Mouse (Mus musculus): ENCODE measurements around the gene Gm28047. TPM values are rescaled to one million over a fixed set of nuclear protein-coding genes. Genes with fewer than 3 reads are reported as not detected.
"Not testable (repeated sequence)": the region's sequence is repeated elsewhere in the genome, so short reads cannot be mapped to it uniquely, and the experiment has no call there.

Gene Gm28047
- polyA plus RNA-seq (2015; fragmentation: Nextera tagmentation; extraction: Ambion mirVana) = not detected in 2 replicates

DNA sequence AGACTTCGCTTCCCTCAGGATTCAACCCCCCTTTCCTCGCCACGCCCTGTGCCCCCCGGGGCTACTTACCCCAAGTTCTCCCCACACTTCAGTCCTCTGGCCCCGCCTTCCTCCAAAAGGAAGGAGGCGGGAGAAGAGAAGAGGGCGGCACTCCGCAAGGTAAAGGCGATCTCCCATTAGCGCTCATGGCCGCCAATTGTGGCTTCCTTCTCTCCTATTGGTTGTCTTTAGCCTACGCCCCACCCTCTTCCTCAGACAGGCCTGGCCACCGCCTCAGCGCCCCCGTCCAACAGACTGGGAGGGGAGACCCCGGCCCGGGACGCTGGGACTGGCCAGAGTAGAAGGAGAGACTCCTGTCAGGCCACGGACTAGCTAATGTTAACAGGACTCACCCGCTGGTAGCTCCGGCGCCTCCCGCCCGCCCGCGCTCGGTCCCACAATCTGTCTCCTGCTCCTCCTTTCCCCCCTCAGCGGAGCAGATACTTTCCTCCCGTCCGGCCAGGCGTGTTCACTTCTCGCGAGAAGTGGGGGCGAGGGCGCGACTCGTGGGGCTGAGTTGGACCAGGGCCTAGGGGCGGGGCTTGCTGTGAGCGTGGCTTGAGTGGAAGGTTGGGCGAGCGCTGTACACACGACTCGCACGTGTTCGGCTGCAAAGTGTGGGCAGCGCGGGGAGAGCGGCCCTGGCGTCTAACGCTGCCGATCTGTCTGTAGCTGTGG, at the start of gene Gm28047, which contains the start of gene Atf7:
Gene Gm28047, minus strand, starts transcription at position 98 of the 717 bp plus-strand sequence.
Gene Atf7, minus strand, starts transcription at position 495 of the 717 bp plus-strand sequence.
- under 1% methylated on average over 51 of the region's 51 CpGs for WGBS
- no peaks in the 10 kb centered on the region for H3K9me3 ChIP-seq (replicated peaks)

DNA sequence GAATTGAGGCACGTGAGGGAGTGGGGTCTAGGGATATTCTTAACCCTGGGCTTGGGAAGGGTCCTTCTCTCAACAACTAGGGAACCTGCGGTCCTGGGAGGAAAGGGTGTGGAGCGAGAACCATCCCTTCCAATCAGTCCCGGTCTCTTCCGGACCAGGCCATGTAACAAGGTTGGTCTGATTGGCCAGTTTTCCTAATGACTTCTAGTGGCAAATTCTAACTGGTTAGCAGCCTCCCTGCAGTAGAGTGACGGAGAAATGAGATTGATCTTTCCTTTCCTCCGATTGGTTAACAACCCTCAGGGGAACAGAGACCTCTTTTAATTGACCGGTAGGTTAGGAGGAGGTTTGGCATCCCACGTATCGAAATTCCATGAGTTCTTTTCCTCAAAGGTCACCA, 48.7 kb upstream of the Gm28047 start:
- no peaks in the 10 kb centered on the region for H3K27me3 ChIP-seq
- no peaks in the 10 kb centered on the region for H3K9me3 ChIP-seq (replicated peaks)
- peak overlapping the region; percentile 83 for H3K4me2 ChIP-seq
- H3K4me3 ChIP-seq (replicated peaks) = peak overlapping the region; percentile 64
- H3K36me3 ChIP-seq = peaks cover 5% of the 10 kb centered on the region; the same call in 1 of the 2 replicates
- WGBS = 2% methylated on average over 10 of the region's 10 CpGs
- H3K27ac ChIP-seq = peak overlapping the region; percentile 99
- H3K4me1 ChIP-seq = peaks cover 39% of the 10 kb centered on the region
- H3K9ac ChIP-seq = no peak overlapping the region
- peak; percentile 64 for ATAC-seq (replicated peaks; ENCODE audit: low FRiP score)

More for the DNA sequence above, at the start of gene Gm28047, which contains the start of gene Atf7:
- peak within 1 kb of the TSS; percentile 100 for H3K27ac ChIP-seq
- peak; percentile 99 for ATAC-seq (replicated peaks; ENCODE audit: low FRiP score)
- no peaks in the 10 kb centered on the region for H3K27me3 ChIP-seq
- H3K4me1 ChIP-seq = peaks cover 27% of the 10 kb centered on the region
- H3K4me3 ChIP-seq (replicated peaks) = peak within 1 kb of the TSS; percentile 68
- peak within 1 kb of the TSS; percentile 85 for H3K4me2 ChIP-seq
- H3K9ac ChIP-seq = peak within 1 kb of the TSS; percentile 69
- peaks cover 4% of the 10 kb centered on the region; the same call in 1 of the 2 replicates for H3K36me3 ChIP-seq

DNA sequence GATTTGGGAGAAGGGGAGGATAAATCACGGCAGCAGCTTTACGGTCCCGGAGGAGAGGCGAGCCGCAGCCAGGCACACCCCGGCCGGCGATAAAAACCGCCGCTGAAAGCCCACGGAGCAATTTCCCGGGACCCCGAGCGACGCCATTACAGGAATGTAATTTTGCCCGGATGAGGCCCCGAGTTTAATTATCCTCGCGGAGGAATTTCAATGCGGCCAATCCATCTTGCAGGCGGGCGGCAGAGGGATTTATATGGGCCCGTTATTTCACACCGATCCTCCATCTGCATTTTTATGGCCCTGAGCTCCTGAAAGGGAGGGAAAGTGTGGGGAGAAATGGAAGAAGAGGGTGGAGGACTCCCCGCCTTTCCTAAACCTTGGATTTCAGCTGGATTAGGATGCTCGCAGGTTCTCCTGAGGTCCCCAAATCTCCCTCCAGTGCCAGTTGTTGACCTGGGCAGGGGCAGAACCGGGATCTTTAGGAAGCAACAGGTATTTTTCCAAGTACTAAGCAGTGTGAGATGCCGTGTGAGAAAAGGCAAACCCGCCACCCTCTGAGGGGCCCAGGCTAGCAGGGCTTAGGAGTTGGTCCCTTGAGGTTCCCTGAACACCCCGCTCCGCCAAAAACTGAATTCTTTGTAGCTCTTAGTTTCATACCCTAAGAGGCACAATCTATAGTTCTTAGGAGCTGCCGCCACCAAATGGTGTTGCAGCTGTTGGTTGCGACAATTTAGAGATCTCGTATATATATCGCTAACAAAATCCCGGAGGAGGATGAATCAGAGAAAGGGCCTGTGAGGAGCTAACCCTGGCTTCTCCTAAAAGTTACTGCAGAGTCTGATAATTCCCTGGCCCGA, 47.6 kb upstream of the Gm28047 start, which contains the start of gene Atp5g2:
Gene Atp5g2, minus strand, starts transcription at position 138 of the 857 bp plus-strand sequence.
- Histone ChIP-seq H3K4me2 (peak within 1 kb of the TSS; percentile 83), H3K27me3 (no peaks in the 10 kb centered on the region), H3K36me3 (peaks cover 13% of the 10 kb centered on the region), H3K4me1 (peaks cover 39% of the 10 kb centered on the region), H3K4me3 (replicated peaks) (peak within 1 kb of the TSS; percentile 64), H3K9ac (peak within 1 kb of the TSS; percentile 63), H3K27ac (peak within 1 kb of the TSS; percentile 99), H3K9me3 (replicated peaks) (no peaks in the 10 kb centered on the region)
- 2% methylated on average over 37 of the region's 37 CpGs for WGBS
- no peak for ATAC-seq (replicated peaks; ENCODE audit: low FRiP score)

DNA sequence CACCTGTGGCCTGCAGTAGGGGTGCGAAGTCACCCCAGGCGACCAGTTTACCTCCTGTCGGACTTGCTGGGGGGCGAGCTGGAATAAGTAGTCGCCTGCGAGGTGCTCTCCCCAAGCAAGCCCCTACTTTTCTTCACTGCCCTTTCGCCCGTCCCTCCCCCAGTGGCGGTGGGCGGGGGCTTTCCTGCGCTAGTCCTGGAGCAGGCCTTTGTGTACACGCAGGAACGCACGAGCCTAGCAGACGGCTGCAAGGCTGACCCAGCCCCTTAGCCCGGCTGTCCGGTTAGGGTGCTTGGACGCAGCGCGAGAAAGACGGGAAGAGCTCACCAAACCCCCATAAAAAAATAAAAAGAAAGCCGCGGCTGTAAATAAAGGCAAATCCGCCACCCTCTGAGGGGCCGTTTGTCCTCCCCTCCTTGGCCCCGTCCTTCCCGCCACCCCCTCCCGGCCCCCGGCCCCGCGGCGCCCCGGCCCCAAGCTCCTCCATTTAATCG, 46.9 kb upstream of the Gm28047 start:
- Histone ChIP-seq H3K27ac (peak overlapping the region; percentile 99), H3K4me1 (peaks cover 39% of the 10 kb centered on the region), H3K4me3 (replicated peaks) (peak overlapping the region; percentile 64), H3K36me3 (peaks cover 19% of the 10 kb centered on the region), H3K27me3 (no peaks in the 10 kb centered on the region), H3K4me2 (peak overlapping the region; percentile 83), H3K9ac (peak overlapping the region; percentile 63), H3K9me3 (replicated peaks) (no peaks in the 10 kb centered on the region)
- ATAC-seq (replicated peaks; ENCODE audit: low FRiP score) = peak; percentile 76
- under 1% methylated on average over 34 of the region's 34 CpGs for WGBS

DNA sequence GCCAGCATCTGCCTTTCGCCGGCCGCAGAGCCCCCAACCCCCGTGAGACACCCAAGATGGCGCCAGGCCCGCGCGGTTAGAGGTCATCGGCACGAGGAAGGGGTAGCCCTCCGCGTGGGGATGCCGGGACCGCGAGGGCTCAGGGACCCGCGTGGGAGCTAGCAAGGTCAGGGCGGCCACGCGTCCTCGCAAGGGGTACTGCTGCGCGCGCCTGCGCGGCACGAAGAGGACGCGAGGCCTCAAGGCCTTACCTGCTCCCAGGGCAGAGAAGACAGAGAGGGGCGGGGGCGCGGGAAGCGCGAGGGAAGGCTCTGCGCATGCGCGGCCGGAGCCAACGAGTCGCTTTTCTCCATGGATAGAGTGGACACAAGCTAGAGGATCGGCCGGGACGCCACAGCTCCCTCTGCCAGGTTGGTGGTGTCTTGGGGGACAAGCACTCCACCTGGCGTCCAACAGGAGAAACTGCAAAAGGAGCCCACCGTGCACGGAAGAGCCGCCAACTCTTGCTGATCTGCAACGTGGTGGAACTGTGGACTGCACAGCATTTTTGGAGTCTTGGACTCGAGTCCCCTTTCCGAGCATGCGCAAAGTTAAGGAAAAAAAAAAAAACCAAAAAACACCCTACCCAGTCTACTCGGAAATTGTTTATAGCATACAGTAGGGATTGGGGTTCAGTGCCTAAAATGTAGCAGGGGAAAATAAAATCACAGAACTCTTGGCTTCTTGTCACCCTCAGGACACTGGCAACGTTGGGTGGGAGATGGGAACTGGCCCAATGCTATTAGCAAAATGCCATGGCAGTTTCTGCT, 46.1 kb upstream of the Gm28047 start:
- H3K4me2 ChIP-seq = peak overlapping the region; percentile 83
- peak overlapping the region; percentile 84 for H3K9ac ChIP-seq
- H3K27ac ChIP-seq = peak overlapping the region; percentile 99
- no peaks in the 10 kb centered on the region for H3K9me3 ChIP-seq (replicated peaks)
- ATAC-seq (replicated peaks; ENCODE audit: low FRiP score) = peak; percentile 91
- no peaks in the 10 kb centered on the region for H3K27me3 ChIP-seq
- H3K4me3 ChIP-seq (replicated peaks) = peak overlapping the region; percentile 64
- H3K36me3 ChIP-seq = peaks cover 27% of the 10 kb centered on the region
- peaks cover 39% of the 10 kb centered on the region for H3K4me1 ChIP-seq
- WGBS = 1% methylated on average over 53 of the region's 53 CpGs

DNA sequence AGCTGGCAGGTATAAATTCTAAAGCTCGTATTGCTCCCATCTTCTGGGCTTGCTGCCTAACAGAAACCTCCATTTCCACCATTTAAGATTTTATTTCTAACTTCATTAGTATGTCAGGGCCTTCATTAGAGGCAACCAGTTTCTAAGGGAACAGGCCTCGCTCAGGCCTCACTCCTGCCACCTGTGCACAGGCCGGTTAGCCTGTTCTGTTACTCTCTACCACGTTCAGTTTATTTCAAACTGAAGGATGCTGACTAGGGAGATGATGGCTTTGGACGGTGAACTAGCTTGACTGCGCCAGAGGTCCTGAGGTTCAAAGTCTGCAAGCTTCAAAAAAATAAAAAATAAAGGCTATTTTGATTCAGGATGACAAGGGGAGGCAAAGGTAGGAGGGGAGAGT, 45.4 kb upstream of the Gm28047 start:
- Histone ChIP-seq H3K4me3 (replicated peaks) (peak overlapping the region; percentile 64), H3K36me3 (peaks cover 34% of the 10 kb centered on the region), H3K9ac (peak overlapping the region; percentile 84), H3K4me2 (peak overlapping the region; percentile 83), H3K27ac (peak overlapping the region; percentile 99), H3K9me3 (replicated peaks) (no peaks in the 10 kb centered on the region), H3K4me1 (peaks cover 39% of the 10 kb centered on the region), H3K27me3 (no peaks in the 10 kb centered on the region)
- no peak for ATAC-seq (replicated peaks; ENCODE audit: low FRiP score)
- 8% methylated on average over 6 of the region's 6 CpGs for whole genome bisulfite sequencing

DNA sequence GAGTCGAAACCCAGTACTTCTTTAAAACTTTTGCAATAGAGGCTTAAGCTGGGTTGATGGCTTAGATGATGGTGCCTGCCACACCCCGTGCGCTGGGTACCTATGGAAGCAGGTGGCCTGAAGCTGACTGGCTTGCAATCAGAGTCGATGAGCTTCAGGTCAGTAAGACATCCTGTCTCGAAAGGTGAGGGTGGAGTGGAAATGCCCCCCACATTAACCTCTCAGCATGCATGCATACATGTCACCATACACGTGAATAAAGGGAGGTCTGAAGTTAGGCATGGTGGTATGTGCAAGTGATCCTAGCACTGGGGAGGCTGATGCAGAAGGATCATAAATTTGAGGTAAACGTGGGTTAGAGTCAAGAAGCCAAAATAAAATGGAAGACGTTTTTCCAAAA, 44.7 kb upstream of the Gm28047 start:
- H3K4me2 ChIP-seq = peak overlapping the region; percentile 83
- H3K4me1 ChIP-seq = peaks cover 39% of the 10 kb centered on the region
- ATAC-seq (replicated peaks; ENCODE audit: low FRiP score) = no peak
- WGBS = 77% methylated on average over 8 of the region's 8 CpGs
- H3K36me3 ChIP-seq = peaks cover 41% of the 10 kb centered on the region
- H3K4me3 ChIP-seq (replicated peaks) = peak overlapping the region; percentile 64; the same call in 1 of the 2 replicates
- peak overlapping the region; percentile 35 for H3K9ac ChIP-seq
- peak overlapping the region; percentile 30; the same call in 1 of the 2 replicates for H3K27ac ChIP-seq
- no peaks in the 10 kb centered on the region for H3K27me3 ChIP-seq
- no peaks in the 10 kb centered on the region for H3K9me3 ChIP-seq (replicated peaks)

DNA sequence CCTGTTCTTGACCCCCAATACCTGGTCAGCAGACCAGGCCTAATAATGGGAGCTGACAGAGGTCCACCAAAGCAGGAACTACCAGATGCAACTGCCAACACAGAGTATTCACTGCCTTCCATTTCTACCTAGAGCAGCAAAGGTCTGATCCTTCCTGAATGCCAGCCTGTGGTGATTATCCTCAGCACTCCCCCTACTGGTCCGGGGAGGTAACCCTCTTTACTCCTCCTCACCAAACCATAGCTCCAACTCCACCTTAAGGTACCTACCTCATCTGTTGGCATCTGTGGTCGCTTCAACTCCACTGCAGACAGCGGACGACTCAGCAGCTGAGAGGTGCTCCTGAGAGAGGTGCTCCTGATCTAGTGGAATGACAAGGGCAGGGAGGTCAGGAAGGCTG, 40.6 kb upstream of the Gm28047 start:
- H3K4me1 ChIP-seq = peaks cover 14% of the 10 kb centered on the region
- WGBS = 47% methylated on average over 4 of the region's 4 CpGs
- peaks cover 81% of the 10 kb centered on the region for H3K36me3 ChIP-seq
- no peak overlapping the region for H3K4me2 ChIP-seq
- H3K27me3 ChIP-seq = no peaks in the 10 kb centered on the region
- H3K27ac ChIP-seq = no peak overlapping the region
- H3K4me3 ChIP-seq (replicated peaks) = no peak overlapping the region
- H3K9me3 ChIP-seq (replicated peaks) = no peaks in the 10 kb centered on the region
- no peak for ATAC-seq (replicated peaks; ENCODE audit: low FRiP score)
- H3K9ac ChIP-seq = no peak overlapping the region

DNA sequence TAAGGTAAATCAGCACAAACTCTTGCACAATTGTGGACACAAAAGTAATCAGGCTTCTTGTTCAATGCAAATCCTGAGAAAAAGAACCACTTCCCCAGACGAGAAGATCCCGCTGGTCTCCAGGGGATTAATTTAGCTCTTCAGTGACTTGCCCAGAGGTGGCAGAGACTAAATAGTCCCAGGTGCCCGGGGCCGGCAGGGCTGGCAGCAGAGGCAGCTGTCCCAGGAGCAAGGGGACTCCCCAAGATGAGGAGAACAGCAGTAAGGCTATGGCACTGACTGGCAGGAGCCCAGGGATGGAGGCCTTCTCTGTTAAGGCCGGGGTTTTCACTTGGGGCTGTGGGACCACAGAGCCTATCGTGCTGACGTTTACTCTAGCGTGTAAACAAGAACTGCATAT, 39.0 kb upstream of the Gm28047 start:
- Histone ChIP-seq H3K4me2 (no peak overlapping the region), H3K4me3 (replicated peaks) (no peak overlapping the region), H3K27ac (no peak overlapping the region), H3K9me3 (replicated peaks) (no peaks in the 10 kb centered on the region), H3K9ac (no peak overlapping the region), H3K27me3 (no peaks in the 10 kb centered on the region), H3K4me1 (0 out of 2 replicates have a peak, but pooled peaks cover 3% of the 10 kb centered on the region), H3K36me3 (peaks cover 82% of the 10 kb centered on the region)
- no peak for ATAC-seq (replicated peaks; ENCODE audit: low FRiP score)
- 92% methylated on average over 8 of the region's 8 CpGs for whole genome bisulfite sequencing

DNA sequence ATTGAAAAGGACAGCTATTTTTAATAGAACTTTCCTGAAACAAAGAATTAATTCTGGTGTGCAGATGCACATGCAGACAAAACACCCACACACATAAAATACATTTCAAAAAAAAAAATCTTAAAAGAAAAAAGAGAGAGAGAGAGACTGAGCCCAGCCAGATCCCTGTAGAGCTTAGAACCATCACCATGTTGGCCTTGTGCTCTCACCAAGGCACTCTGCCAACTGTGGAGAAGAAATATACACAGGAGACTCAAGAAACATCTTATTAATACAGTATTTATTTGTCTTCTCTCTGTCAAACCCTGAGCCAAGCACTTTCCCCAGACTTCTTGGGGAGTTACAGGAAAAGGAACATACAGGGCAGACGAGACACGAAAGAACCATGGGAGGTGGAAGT, 37.7 kb upstream of the Gm28047 start:
- not testable (repeated sequence) for ATAC-seq (replicated peaks; ENCODE audit: low FRiP score); H3K27me3 ChIP-seq; H3K4me2 ChIP-seq; H3K9me3 ChIP-seq (replicated peaks); H3K4me1 ChIP-seq; H3K4me3 ChIP-seq (replicated peaks); H3K9ac ChIP-seq; H3K27ac ChIP-seq
- 100% methylated on average over 2 of the region's 2 CpGs for WGBS
- peaks cover 77% of the 10 kb centered on the region for H3K36me3 ChIP-seq

DNA sequence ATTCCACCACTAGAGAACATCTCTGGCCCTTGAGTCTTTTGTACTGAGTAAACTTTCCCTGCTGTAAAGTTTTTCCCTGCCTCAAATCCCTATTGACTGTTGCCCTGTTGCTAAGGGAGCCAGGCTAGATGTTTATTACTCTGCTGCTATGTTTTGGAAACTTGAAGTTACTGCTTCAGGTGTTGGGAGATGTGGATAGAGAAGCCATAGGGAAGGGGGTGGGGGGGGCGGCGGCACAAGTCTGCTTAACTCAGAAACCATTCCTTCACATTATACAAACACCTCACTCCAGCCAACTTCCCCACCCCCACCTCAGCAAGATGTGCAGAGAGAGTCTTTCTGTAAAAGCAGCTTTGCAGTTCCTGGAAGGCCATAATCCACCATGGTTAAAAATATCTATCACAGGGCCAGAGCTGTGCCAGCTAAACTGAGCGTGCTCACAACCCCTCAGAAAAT, 33.1 kb upstream of the Gm28047 start:
- Histone ChIP-seq H3K36me3 (peaks cover 30% of the 10 kb centered on the region), H3K9me3 (replicated peaks) (no peaks in the 10 kb centered on the region), H3K4me1 (peaks cover 22% of the 10 kb centered on the region), H3K4me2 (no peak overlapping the region), H3K27me3 (no peaks in the 10 kb centered on the region), H3K9ac (no peak overlapping the region), H3K4me3 (replicated peaks) (no peak overlapping the region), H3K27ac (peak overlapping the region; percentile 86)
- WGBS = 68% methylated on average over 3 of the region's 3 CpGs
- no peak for ATAC-seq (replicated peaks; ENCODE audit: low FRiP score)

All from kidney, embryonic 15.5 days (tissue).